Mouse (Mus musculus) G1E (cell line): ENCODE data around the gene Cdk17. TPM values are rescaled to one million over a fixed set of nuclear protein-coding genes. Genes with fewer than 3 reads are reported as not detected.
A peak's percentile ranks its signal among the peaks of the same experiment; 100 is the strongest.

Experiments used
- ATAC-seq: 2 replicates; pipeline ENCODE4 v1.8.0; 2016; ENCODE audit warnings: mild to moderate bottlenecking; ENCODE audit not compliant: insufficient number of reproducible peaks, poor library complexity, low FRiP score, severe bottlenecking; ENCODE audit errors: extremely low read depth
- DNase-seq: peaks from one replicate; pipeline ENCODE4 v3.0.0; 2012; ENCODE audit warnings: low spot score
- H3K27me3 ChIP-seq: 2 replicates; pipeline ENCODE4 v1.6.1; 2012; ENCODE audit warnings: mild to moderate bottlenecking, low read length, inconsistent platforms; ENCODE audit not compliant: insufficient read depth
- H3K36me3 ChIP-seq: replicated peaks from 2 replicates; pipeline ENCODE3; 2012; ENCODE audit warnings: mild to moderate bottlenecking, inconsistent platforms
- H3K4me1 ChIP-seq: 2 replicates; pipeline ENCODE4 v1.6.1; 2012; ENCODE audit warnings: low read depth, low read length, inconsistent platforms, mixed read lengths; ENCODE audit not compliant: insufficient read depth
- H3K4me3 ChIP-seq: 2 replicates; pipeline ENCODE4 v1.5.1; 2012; ENCODE audit warnings: low read depth, mild to moderate bottlenecking, inconsistent platforms, low read length, moderate library complexity, mixed read lengths
- H3K9me3 ChIP-seq: replicated peaks from 2 replicates; pipeline ENCODE4 v1.6.1; 2012; ENCODE audit warnings: inconsistent platforms
- CTCF ChIP-seq: IDR thresholded peaks from 2 replicates; pipeline ENCODE4 v1.5.1; 2012; ENCODE audit warnings: low read depth, low read length, inconsistent platforms, mixed read lengths
- GATA1 ChIP-seq: IDR thresholded peaks from 2 replicates; pipeline ENCODE4 v1.6.1; 2012; ENCODE audit warnings: borderline replicate concordance, low read length, inconsistent platforms, mixed read lengths
- GATA2 ChIP-seq: IDR thresholded peaks from 2 replicates; pipeline ENCODE4 v1.6.1; 2012; ENCODE audit warnings: low read depth, low read length, inconsistent platforms, borderline replicate concordance
- POLR2AphosphoS5 ChIP-seq: IDR thresholded peaks from 2 replicates; pipeline ENCODE4 v1.6.1; 2012; ENCODE audit warnings: low read depth, low read length, inconsistent platforms; ENCODE audit not compliant: insufficient replicate concordance
- TAL1 ChIP-seq: conservative IDR thresholded peaks from 2 replicates; pipeline ENCODE4 v1.6.1; 2012; ENCODE audit warnings: low read depth, low read length, inconsistent platforms, mixed read lengths
- polyA plus RNA-seq: library from polyadenylated mRNA; stranded (reverse); fragments of >175 nt; gene quantifications from 2 replicates; pipeline ENCODE4 v1.2.3, GENCODE M21; 2012
- total RNA-seq, 2 experiments: library from RNA; stranded (forward) in 1 of 2; stranded (reverse) in 1 of 2; fragments of 200-1000 nt in 1 of 2; fragments of >200 nt in 1 of 2; fragmentation: Nextera tagmentation in 1 of 2; gene quantifications; 2 replicates each; pipeline ENCODE4 v1.2.3; 2014 to 2017

The Cdk17 gene
- total and polyA plus RNA-seq, 3 experiments: 6.5 to 123 (median 95.6) TPM

DNA sequence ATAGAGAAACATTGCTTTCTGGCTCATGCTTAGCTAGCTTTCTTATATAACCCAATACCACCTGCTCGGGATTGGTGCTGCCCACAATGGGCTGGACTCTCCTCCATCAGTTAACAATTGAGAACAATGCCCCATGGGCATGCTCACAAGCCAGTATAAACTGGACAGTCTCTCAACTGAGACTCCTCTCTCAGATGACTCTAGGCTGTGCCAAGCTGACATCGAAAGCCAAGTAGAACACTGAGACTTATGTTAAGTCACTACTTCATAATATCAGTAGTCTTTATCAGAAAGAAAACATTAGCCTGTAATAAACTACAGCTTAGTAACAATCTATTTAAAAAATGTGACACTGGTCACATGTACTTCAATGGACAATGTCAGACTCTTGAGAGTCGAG lies 44.0 kb upstream of the Cdk17 start:
- ATAC-seq: no peak
- no peak for TF ChIP-seq CTCF
- TF ChIP-seq GATA1: no peak
- TF ChIP-seq POLR2AphosphoS5: no peak
- TF ChIP-seq GATA2: no peak
- TF ChIP-seq TAL1: no peak

DNA sequence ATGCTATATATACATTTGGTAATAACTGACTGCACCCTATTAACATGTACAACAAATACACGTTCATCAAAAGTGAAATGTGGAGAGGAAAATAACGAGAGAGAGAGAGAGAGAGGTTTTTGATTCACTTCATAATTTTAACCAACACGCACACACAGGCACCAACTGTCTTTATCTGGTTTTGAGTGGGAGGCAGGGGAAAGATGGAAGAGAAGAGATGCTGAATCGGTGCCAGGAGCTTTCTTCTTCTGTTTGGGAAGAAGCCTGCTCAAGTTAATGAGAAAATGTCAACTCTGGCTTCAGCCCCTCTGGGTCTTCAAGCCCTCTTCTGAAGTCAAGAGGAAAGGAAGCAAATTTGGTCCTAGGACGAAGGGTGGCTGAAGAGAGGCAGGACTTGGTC lies 40.9 kb upstream of the Cdk17 start:
- H3K4me1 ChIP-seq: peaks cover 30% of the 10 kb centered on the region
- DNase-seq (no peak), ATAC-seq (no peak)
- TF ChIP-seq GATA2 (no peak), CTCF (no peak)
- no peaks in the 10 kb centered on the region for H3K36me3 ChIP-seq
- H3K4me3 ChIP-seq: no peak overlapping the region
- H3K9me3 ChIP-seq: peaks cover 2% of the 10 kb centered on the region; the same call in 1 of the 2 replicates
- no peaks in the 10 kb centered on the region for H3K27me3 ChIP-seq

More for the DNA sequence above, 44.0 kb upstream of the Cdk17 start:
- peaks cover 3% of the 10 kb centered on the region; the same call in 1 of the 2 replicates for H3K9me3 ChIP-seq
- peaks cover 8% of the 10 kb centered on the region for H3K4me1 ChIP-seq
- no peaks in the 10 kb centered on the region for H3K36me3 ChIP-seq
- DNase-seq: no peak
- no peaks in the 10 kb centered on the region for H3K27me3 ChIP-seq
- H3K4me3 ChIP-seq: no peak overlapping the region

DNA sequence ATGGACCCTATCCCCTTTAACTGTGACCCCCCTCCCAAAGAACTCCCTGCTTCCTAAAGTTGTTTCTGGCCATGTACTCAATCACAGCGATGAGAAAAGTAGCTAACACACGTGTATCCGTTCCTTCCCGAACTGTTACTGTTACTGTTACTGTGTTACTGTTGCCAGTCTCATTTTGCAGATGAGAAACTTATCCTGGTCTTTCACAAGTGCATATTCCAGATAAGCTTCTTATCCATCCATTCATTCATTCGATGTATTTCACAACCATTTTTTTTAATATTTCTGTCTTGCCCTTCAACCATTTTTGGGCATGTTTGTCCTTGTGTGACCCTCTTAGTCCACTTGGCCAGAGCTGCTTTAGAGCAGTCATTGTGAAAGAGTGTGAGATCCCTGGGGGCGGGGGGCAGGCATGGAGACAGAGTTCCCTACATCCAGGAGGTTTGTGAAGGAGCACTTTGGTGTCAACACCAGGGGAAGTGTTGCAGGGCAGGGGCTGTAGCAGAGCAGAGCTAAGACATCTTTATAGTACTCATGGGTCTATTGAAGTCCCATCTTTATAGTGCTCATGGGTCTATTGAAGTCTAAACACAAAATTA lies 39.3 kb upstream of the Cdk17 start:
- ATAC-seq: no peak
- no peaks in the 10 kb centered on the region; the same call in 1 of the 2 replicates for H3K9me3 ChIP-seq
- no peak overlapping the region for H3K4me3 ChIP-seq
- peaks cover 38% of the 10 kb centered on the region for H3K4me1 ChIP-seq
- no peaks in the 10 kb centered on the region for H3K36me3 ChIP-seq
- TF ChIP-seq TAL1: no peak
- TF ChIP-seq POLR2AphosphoS5: no peak
- no peak for TF ChIP-seq GATA2
- TF ChIP-seq CTCF: no peak
- no peak for TF ChIP-seq GATA1
- no peaks in the 10 kb centered on the region for H3K27me3 ChIP-seq
- DNase-seq: no peak

DNA sequence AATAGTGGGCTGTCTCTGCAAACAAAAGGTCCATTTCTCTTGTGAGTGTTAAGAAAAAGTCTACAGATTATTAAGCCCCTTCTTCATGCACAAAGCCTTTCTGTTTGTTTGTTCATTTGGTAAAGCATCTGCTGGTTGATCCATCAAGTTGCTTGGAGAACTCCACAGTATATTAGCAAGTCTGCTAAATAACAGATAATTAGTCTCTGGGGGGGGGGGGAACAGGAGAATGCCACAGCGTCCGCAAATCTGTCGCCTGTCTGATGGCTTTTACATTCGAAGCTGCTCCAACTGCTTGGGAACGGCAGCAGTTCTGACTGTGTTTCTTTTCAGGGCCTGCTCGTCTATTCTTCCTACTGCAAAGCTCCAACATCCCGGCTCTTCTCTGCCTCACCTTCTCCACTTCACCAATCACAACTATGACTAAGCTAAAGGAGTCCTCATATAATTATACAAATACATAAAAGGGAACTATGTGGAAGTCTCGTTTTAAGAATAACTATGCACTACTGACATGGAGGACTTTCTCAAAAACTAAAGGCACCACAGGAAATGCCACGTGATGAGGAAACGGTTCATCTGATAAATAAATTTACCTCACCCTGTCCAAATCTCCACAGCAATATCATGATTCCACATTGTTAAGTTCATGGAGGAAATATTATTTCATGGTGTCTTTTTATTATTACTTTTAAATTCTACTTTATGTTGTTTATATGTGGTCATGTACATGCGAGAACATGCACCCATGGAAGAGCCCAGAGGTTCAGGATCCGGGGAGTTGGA lies 38.1 kb upstream of the Cdk17 start:
- no peak for TF ChIP-seq POLR2AphosphoS5
- no peak for TF ChIP-seq GATA1
- TF ChIP-seq CTCF: no peak
- no peak for TF ChIP-seq GATA2
- no peak for TF ChIP-seq TAL1
- Histone ChIP-seq H3K36me3 (no peaks in the 10 kb centered on the region), H3K4me3 (no peak overlapping the region), H3K4me1 (peaks cover 38% of the 10 kb centered on the region), H3K9me3 (no peaks in the 10 kb centered on the region; the same call in 1 of the 2 replicates), H3K27me3 (no peaks in the 10 kb centered on the region)
- ATAC-seq (no peak), DNase-seq (no peak)

DNA sequence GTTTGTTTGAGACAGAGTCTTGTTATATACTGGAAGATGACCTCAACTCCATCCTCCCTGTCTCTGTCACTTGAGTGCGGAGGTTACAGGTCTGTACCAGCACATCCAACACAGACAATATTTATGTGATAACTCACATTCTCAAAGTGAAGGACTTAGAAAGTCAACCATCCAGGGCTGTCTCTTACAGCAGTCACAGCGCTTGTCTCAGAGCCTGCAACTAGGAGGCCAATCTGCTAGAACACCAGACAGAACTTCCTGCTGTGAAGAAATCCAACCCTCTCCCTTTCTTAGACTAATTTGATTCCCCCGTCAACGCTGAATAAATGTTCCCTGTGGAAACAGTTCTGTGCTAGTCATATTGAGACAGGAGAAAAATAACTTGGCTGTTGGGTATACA lies 37.4 kb upstream of the Cdk17 start:
- Histone ChIP-seq H3K4me3 (no peak overlapping the region), H3K27me3 (no peaks in the 10 kb centered on the region), H3K4me1 (peaks cover 42% of the 10 kb centered on the region), H3K9me3 (no peaks in the 10 kb centered on the region; the same call in 1 of the 2 replicates), H3K36me3 (peaks cover 2% of the 10 kb centered on the region)
- TF ChIP-seq POLR2AphosphoS5: no peak
- TF ChIP-seq CTCF: no peak
- no peak for TF ChIP-seq GATA1
- TF ChIP-seq TAL1: no peak
- no peak for TF ChIP-seq GATA2
- no peak for DNase-seq
- ATAC-seq: no peak

DNA sequence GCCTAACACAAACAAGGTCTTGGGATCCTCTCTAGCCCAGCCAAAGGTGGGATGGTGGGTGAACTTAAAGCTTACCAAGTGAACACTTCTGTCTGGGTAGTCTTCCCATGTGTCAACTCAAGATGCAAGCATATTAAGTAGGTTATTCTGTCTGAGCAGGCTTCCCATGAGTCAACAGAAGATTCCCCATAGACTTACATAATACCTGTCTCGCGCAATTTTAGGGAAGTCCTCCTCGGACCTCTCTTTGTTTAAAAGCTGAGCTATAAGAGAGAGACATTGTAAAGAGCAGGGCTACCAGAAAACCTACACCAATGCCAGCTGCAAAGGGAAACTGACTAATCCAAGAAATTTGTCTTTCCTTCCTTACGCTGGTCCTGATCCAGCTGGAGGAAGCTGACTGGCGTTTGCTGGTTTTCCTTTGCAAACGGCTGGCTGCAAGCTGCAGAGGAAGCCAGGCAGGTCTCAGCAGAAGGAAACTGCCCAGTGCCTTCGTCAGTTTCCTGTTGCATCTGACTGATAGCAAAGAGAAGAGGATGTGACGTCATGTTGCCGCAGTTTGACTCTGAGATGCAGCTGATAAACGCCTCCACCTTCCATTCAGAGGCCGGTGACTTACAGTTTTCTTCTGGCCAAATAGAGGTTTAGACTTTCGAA lies 36.6 kb upstream of the Cdk17 start:
- H3K4me3 ChIP-seq: peak overlapping the region; percentile 46; the same call in 1 of the 2 replicates
- H3K9me3 ChIP-seq: no peaks in the 10 kb centered on the region; the same call in 1 of the 2 replicates
- H3K27me3 ChIP-seq: no peaks in the 10 kb centered on the region
- DNase-seq (peak; percentile 52), ATAC-seq (peak; percentile 96)
- TF ChIP-seq CTCF (no peak), GATA1 (no peak), GATA2 (peak; percentile 45; the same call in 1 of the 2 replicates), POLR2AphosphoS5 (no peak)
- H3K4me1 ChIP-seq: peaks cover 45% of the 10 kb centered on the region
- peaks cover 4% of the 10 kb centered on the region for H3K36me3 ChIP-seq
